7 mouse cellular contexts compared by ENCODE assay signal in genomic region chr7:44398570-44398969, GRCm38 (mm10). TPM values are rescaled to one million over a fixed set of nuclear protein-coding genes. Genes with fewer than 3 reads are reported as not detected.
DNase-seq lines count a peak whose midpoint lies in the region; ATAC-seq and TF ChIP-seq lines count a peak whose summit lies in the region.

No protein-coding gene starts in this region.

- in situ Hi-C loops in ES-E14 (cut with MboI; ENCODE audit: low sequenced_read_pairs in 2 of 2, unreplicated experiment in 2 of 2) = no loop called here

- ATAC-seq in lung, embryonic 14.5 days (ENCODE audit: insufficient read depth) = peak; percentile 58

- no peaks in the 10 kb centered on the region for H3K9me3 ChIP-seq in ES-E14 (ENCODE audit: control insufficient read depth, insufficient read depth, low read depth, low read length)
- no peaks in the 10 kb centered on the region for H3K9me3 ChIP-seq in lung, embryonic 14.5 days (ENCODE audit: low read depth, low read length)

- no peak overlapping the region for H3K9ac ChIP-seq in ES-E14 (ENCODE audit: insufficient read depth, low read depth, low read length, poor library complexity, severe bottlenecking)
- no peak overlapping the region for H3K9ac ChIP-seq in lung, embryonic 14.5 days

- TF ChIP-seq POLR2A in cerebellum, adult 2 months (IDR thresholded peaks at IDR 0.05; ENCODE audit: borderline replicate concordance, insufficient read depth, low read length) = no peak
- TF ChIP-seq POLR2A in kidney, adult 2 months (IDR thresholded peaks at IDR 0.05; ENCODE audit: low read depth, low read length) = no peak
- no peak for TF ChIP-seq POLR2A in olfactory bulb, adult 2 months (IDR thresholded peaks at IDR 0.05; ENCODE audit: insufficient read depth, low read depth, low read length)

- H3K27me3 ChIP-seq in cerebellum, adult 2 months (ENCODE audit: control insufficient read depth, insufficient read depth, low read length) = no peaks in the 10 kb centered on the region
- no peaks in the 10 kb centered on the region for H3K27me3 ChIP-seq in kidney, adult 2 months (replicated peaks; ENCODE audit: control insufficient read depth, insufficient read depth, low read length)
- H3K27me3 ChIP-seq in lung, embryonic 14.5 days (ENCODE audit: insufficient read depth, low read length) = no peaks in the 10 kb centered on the region

- no peak overlapping the region for H3K4me3 ChIP-seq in ES-E14 (ENCODE audit: insufficient read depth in 1 of 2, low read depth in 1 of 2, low read length in 2 of 2, poor library complexity in 1 of 2, severe bottlenecking in 1 of 2)
- no peak overlapping the region for H3K4me3 ChIP-seq in cerebellum, adult 2 months (replicated peaks; ENCODE audit: insufficient read depth, low read depth, low read length)
- no peak overlapping the region for H3K4me3 ChIP-seq in kidney, adult 2 months (ENCODE audit: insufficient read depth, low read depth, low read length)
- no peak overlapping the region for H3K4me3 ChIP-seq in lung, embryonic 14.5 days (ENCODE audit: low read depth, low read length)
- H3K4me3 ChIP-seq in olfactory bulb, adult 2 months (ENCODE audit: insufficient read depth, low read depth, low read length) = no peak overlapping the region

- H3K4me2 ChIP-seq in lung, embryonic 14.5 days = no peak overlapping the region

- DNase-seq in B cell, adult 2 months = peak; percentile 74 to 77
- peak; percentile 88 for DNase-seq in ES-E14 (ENCODE audit: low read depth, low spot score)
- peak; percentile 75 to 79 for DNase-seq in cerebellum, adult 2 months
- peak; percentile 44 to 61 for DNase-seq in frontal cortex, postnatal 36 days (ENCODE audit: low spot score in 2 of 2)
- DNase-seq in kidney, adult 2 months = peak; percentile 63
- DNase-seq in lung, embryonic 14.5 days = peak; percentile 71

- peak; percentile 75 for TF ChIP-seq CTCF in cerebellum, adult 2 months (IDR thresholded peaks at IDR 0.05; ENCODE audit: borderline replicate concordance, insufficient read depth, low read depth, low read length)
- TF ChIP-seq CTCF in kidney, adult 2 months (conservative IDR thresholded peaks at IDR 0.05; ENCODE audit: insufficient read depth, insufficient read length, low read depth, low read length) = peak; percentile 81
- peak; percentile 77 for TF ChIP-seq CTCF in lung, embryonic 14.5 days (IDR thresholded peaks at IDR 0.05; ENCODE audit: low read depth)
- 0 out of 2 replicates have a peak, but pooled peaks have one; percentile 18 for TF ChIP-seq CTCF in olfactory bulb, adult 2 months (IDR thresholded peaks at IDR 0.05; ENCODE audit: insufficient read depth, low read depth, low read length)

- H3K36me3 ChIP-seq in ES-E14 (ENCODE audit: control insufficient read depth, insufficient read depth, low read length, poor library complexity, severe bottlenecking) = no peaks in the 10 kb centered on the region
- no peaks in the 10 kb centered on the region for H3K36me3 ChIP-seq in kidney, adult 2 months (ENCODE audit: control insufficient read depth, insufficient read depth, low read length)
- H3K36me3 ChIP-seq in lung, embryonic 14.5 days (ENCODE audit: insufficient read depth) = no peaks in the 10 kb centered on the region

- WGBS in cerebellum, adult 2 months = 22% methylated on average over 3 of the region's 3 CpGs
- 23% methylated on average over 3 of the region's 3 CpGs for WGBS in kidney, adult 2 months
- 6% methylated on average over 3 of the region's 3 CpGs for WGBS in lung, embryonic 14.5 days
- 10% methylated on average over 3 of the region's 3 CpGs for WGBS in olfactory bulb, adult 2 months

- no peak overlapping the region for H3K27ac ChIP-seq in ES-E14 (ENCODE audit: insufficient read depth, low read depth, low read length, poor library complexity, severe bottlenecking)
- no peak overlapping the region for H3K27ac ChIP-seq in cerebellum, adult 2 months (ENCODE audit: insufficient read depth, low read length)
- no peak overlapping the region for H3K27ac ChIP-seq in kidney, adult 2 months (ENCODE audit: insufficient read depth, low read depth, low read length)
- no peak overlapping the region for H3K27ac ChIP-seq in lung, embryonic 14.5 days (ENCODE audit: low read depth)
- H3K27ac ChIP-seq in olfactory bulb, adult 2 months (ENCODE audit: insufficient read depth, low read depth, low read length) = no peak overlapping the region

- H3K4me1 ChIP-seq in ES-E14 (ENCODE audit: control insufficient read depth in 2 of 2, insufficient read depth in 2 of 2, low read length in 2 of 2, poor library complexity in 1 of 2) = peaks cover 0 to 10% of the 10 kb centered on the region in 2 experiments; a peak in 2 of 4 replicates
- H3K4me1 ChIP-seq in cerebellum, adult 2 months (ENCODE audit: control insufficient read depth, insufficient read depth, low read length) = peaks cover 10% of the 10 kb centered on the region
- H3K4me1 ChIP-seq in kidney, adult 2 months (ENCODE audit: control insufficient read depth, insufficient read depth, low read length) = no peaks in the 10 kb centered on the region
- H3K4me1 ChIP-seq in lung, embryonic 14.5 days (ENCODE audit: insufficient read depth) = no peaks in the 10 kb centered on the region
- H3K4me1 ChIP-seq in olfactory bulb, adult 2 months (ENCODE audit: control insufficient read depth, insufficient read depth, low read length) = peaks cover 5% of the 10 kb centered on the region; the same call in 1 of the 2 replicates

TF ChIP-seq in ES-E14, 5 proteins besides CTCF, POLR2A, EP300 and RAD21:
- TF ChIP-seq ZNF384 (IDR thresholded peaks at IDR 0.05; ENCODE audit: low read depth, low read length) = no peak
- TF ChIP-seq ZC3H11A (IDR thresholded peaks at IDR 0.05; ENCODE audit: borderline replicate concordance, low read depth, low read length) = 0 out of 2 replicates have a peak, but pooled peaks have one; percentile 42
- TF ChIP-seq MAFK (IDR thresholded peaks at IDR 0.05; ENCODE audit: insufficient read depth, low read depth, low read length) = no peak

RNA-seq across cellular contexts. Expression of gene 1700008O03Rik, which starts 12.9 kb away (rescaled TPM):
- 1.4 and 4.8 TPM in 2 replicates for total RNA-seq in ES-E14 (2012; rRNA removed)
- polyA plus RNA-seq in cerebellum, adult 2 months (2012; rRNA removed) = 3.1 and 3.8 TPM in 2 replicates
- 0.69 and 0.75 TPM in 2 replicates for polyA plus RNA-seq in kidney, adult 2 months (2012; rRNA removed)
- 0.71 and 1.2 TPM in 2 replicates for polyA plus RNA-seq in lung, embryonic 14.5 days (2014; fragmentation: Nextera tagmentation; extraction: Ambion mirVana)
- polyA plus RNA-seq in olfactory bulb, adult 2 months (2012; ENCODE audit: insufficient read depth, insufficient read length, low replicate concordance, missing spikeins) = not detected in 2 replicates

RNA-seq across cellular contexts. Expression of gene Syt3, which starts 14.7 kb away (rescaled TPM):
- 5.8 and 8.0 TPM in 2 replicates for total RNA-seq in ES-E14 (2012; rRNA removed)
- polyA plus RNA-seq in cerebellum, adult 2 months (2012; rRNA removed) = 125 and 130 TPM in 2 replicates
- polyA plus RNA-seq in kidney, adult 2 months (2012; rRNA removed) = 12.0 and 12.9 TPM in 2 replicates
- polyA plus RNA-seq in lung, embryonic 14.5 days (2014; fragmentation: Nextera tagmentation; extraction: Ambion mirVana) = 2.0 and 2.9 TPM in 2 replicates
- not detected in 2 replicates for polyA plus RNA-seq in olfactory bulb, adult 2 months (2012; ENCODE audit: insufficient read depth, insufficient read length, low replicate concordance, missing spikeins)

RNA-seq across cellular contexts. Expression of gene Lrrc4b, which starts 30.2 kb away (rescaled TPM):
- total RNA-seq in ES-E14 (2012; rRNA removed) = 0.18 TPM in 1 of 2 replicates, not detected in the other
- 190 and 214 TPM in 2 replicates for polyA plus RNA-seq in cerebellum, adult 2 months (2012; rRNA removed)
- polyA plus RNA-seq in kidney, adult 2 months (2012; rRNA removed) = 0.30 and 0.52 TPM in 2 replicates
- 1.5 TPM in 2 replicates for polyA plus RNA-seq in lung, embryonic 14.5 days (2014; fragmentation: Nextera tagmentation; extraction: Ambion mirVana)
- polyA plus RNA-seq in olfactory bulb, adult 2 months (2012; ENCODE audit: insufficient read depth, insufficient read length, low replicate concordance, missing spikeins) = not detected in 2 replicates

Comparison
In these comparisons a context has a peak if more than half of its experiments do, and no peak if none do; other contexts are left out.
1. CTCF ChIP-seq: peak in every context shown above with its lines; median percentile 81 in kidney, adult 2 months; 77 in lung, embryonic 14.5 days; 75 in cerebellum, adult 2 months; 18 in olfactory bulb, adult 2 months.